Mouse (Mus musculus): ENCODE measurements at regions not wholly inside any gene's neighbourhood (a gene's known extent, or its start where the extent isn't known, plus 50 kb on each side); places are given as distances from the start of the nearest gene placed in this dataset.

GRCm38 (mm10) chr16:93003830-93004229 lies 177.9 kb upstream of the Runx1 start:
- ATAC-seq, result no peak

DNA sequence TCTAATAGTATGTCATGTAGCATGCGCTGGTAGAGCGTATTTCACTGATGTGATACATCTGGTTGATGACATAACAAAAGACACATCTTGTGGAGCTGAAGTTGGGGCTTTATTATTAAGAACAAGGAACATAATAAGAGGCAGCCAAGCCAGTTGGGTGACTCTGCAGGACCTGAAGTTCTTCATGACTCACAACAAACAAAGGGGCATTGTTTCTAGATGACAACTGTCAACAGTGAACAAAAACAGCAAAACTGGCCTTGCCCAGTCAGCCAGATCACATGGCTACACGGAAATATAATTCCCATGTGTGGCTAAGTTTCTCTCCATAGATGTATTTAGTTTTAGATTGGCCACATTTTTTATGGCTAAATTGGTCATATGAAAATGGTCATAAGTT lies 172.7 kb upstream of the Runx1 start:
- ATAC-seq, result no peak

DNA sequence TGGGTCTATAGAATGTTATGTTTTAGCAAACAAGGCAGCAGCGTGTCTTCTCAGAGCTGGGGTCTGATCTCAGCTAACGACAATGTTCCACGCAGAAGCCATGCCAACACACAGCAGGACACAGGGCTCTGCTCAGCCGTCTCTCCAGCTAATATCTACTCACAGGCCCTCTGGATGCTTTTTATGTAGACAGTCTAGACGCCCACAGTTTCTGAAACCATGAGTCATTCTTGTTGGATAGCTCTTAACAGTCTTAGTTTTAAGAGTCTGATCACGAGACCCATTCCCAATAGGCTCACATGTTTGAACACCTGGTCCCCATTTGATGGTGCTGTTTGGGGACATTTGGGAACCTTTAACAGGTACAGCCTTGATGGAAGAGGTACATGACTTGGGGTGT lies 171.7 kb upstream of the Runx1 start:
- ATAC-seq, result no peak

DNA sequence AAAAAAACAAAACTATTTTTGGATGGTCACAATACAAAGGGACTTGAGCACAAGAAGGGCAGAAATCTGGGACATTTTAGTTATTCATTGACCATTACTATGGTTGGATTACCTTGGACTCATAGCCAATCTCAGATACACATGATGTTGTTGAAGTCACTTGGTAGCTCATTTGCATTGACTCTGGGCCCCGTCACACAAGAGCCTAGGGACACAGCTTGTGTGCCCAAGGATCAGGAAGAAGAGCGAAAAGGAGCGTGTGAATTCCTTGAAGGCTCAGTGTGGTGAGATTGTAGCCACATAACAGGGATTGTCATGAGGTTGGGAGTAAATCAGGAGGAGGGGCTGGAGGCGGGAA lies 170.0 kb upstream of the Runx1 start:
- no peak for ATAC-seq

DNA sequence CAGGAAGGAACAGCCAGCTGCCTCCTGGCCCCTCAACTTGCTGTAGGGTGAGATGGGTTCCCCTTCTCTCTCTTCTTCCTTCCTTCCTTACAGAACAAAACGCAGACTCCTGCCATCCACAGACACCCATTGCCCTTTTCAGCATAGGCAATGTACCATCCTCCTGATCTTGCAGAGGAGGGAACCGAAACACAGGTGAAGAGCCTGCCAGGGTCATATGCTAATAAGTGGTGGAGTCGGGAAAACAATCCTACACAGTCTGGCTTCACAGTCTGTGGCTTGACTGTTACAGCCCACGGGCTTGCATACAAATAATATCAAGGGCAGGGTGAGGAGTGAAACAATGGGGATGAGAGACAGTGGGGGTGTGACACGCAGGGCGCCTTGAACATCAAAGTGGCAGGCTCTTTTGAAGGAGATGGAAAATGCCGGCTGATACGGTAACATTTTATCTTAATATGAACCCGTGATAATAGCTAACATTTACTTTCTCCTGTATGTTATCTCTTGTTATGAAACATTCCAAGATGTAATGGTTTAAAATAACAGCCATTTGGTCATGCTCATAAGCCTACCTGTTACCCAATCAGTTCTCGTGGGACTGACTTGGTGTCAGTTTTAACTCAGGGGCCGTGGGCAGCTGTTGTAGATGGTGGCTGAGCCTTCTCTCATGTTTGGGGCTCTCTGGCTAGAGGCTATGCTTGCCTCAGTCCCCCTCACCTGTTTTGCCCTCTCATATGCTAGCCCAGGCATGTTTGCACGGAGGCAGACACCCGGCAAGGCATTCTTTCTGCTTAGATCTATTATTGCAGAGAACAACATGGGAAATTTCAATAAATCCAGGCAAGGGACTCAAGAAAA lies 169.4 kb upstream of the Runx1 start:
- peak; percentile 61 for ATAC-seq

DNA sequence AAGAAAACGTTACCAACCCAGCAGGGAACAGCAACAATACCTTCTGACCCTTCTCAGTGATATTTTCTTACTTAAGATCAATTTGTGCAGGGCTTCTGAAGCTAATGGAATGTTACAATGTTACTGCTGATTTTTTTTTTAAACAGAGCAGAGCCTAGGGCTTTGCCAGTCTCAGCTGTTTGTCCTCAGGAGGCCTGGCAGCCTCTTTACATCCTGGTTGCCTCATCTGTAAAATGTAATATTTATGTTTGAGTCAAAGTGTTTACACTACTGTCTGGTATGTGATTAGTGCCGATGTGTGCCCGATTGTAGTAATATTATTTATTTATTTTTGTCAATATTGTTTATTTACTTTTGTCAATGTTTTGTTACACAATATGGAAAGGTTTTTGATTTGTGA lies 166.9 kb upstream of the Runx1 start:
- ATAC-seq, result no peak

GRCm38 (mm10) chr16:92991405-92991804 lies 165.5 kb upstream of the Runx1 start:
- no peak for ATAC-seq

DNA sequence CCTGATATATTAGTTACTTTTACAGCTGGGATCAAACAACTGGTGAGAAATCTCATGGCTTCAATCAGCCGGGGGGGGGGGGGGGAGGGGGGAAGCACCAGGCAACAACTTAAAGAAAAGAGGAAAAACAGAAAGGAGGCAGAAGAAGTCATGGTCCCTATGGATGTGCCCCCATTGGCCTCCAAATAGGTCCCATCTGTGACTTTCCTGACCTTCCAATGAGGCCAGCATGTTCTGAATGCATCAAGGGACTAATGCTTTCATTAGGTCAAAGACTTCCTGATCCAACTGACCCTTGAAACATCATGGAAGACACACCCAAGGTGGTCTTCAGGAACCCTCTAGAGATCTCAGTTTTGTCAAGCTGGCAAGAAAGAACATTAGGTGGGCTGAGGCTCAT lies 162.5 kb upstream of the Runx1 start:
- no peak for ATAC-seq

DNA sequence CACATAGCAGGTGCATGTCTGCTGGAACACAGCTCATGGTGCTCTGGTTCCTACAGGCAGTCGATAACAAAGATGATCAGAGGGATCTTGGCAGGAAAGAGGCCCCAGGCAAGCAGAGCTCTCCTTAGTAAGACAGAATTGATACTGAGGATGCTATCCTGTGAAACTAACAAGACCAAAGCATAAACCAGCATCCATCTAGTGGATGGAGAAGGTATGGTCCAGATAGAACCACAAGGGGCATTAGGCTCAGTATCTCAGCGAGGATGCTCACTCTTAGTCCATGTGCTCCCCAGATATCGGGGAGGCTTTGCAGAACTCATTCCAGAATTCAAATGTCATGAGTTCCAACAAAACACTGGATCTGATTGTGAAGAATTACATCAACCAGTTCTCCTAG lies 162.1 kb upstream of the Runx1 start:
- no peak for ATAC-seq

DNA sequence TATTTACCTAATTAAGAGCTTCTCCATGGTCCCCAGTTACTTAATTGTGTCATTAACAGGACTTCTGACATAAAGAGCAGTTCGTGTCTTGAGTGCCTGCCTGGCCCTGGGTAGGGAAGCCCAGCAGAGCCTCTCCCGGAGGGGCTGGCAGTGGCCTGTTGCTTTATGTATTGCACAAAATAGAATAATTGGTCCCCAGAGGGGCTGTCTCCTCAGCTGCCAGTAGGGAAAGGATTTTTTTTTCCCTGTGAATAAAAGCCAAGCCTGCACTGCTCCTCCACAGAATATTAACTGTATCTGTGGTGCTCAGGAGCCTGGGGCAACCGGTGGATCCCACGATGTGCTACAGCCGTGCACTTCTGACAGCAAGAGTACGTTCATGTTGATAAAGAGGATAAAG lies 159.8 kb upstream of the Runx1 start:
- ATAC-seq, result no peak

- no peak for ATAC-seq
These were observed 157.0 kb upstream of the Runx1 start for GRCm38 (mm10) chr16:92982934-92983333.

DNA sequence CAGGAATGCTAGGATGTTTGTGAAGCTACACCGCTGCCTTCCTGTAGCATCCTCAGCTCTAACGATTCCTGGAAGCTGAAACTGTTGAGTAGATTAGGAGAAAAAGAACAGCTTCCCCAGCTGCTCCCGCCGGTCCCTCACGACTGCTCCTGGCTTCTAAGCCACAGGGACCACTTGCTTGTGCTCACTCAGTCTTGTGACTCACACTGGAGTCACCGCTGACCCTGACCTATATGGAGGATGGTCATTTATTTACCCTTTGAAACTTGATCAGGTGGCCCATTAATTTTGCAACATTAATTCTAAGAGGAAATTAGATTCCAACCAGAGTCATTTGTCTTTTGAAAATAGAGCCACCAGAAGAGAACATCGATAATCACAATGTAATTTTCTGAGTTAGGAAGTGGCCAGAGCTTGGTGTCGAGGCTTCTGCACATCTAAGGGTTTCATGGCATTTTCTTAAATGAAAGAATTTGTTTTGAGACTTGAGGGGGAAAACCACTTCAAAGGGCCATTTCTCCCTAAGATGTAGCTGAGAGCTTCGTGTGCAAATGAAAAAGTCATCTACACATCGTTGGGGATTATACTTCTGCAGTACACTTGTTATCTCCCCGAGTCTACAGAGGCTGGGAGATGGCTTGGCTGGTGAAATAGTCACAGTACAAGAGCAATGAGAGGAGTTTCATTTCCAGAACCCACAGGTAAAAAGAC lies 153.8 kb upstream of the Runx1 start:
- no peak for ATAC-seq

DNA sequence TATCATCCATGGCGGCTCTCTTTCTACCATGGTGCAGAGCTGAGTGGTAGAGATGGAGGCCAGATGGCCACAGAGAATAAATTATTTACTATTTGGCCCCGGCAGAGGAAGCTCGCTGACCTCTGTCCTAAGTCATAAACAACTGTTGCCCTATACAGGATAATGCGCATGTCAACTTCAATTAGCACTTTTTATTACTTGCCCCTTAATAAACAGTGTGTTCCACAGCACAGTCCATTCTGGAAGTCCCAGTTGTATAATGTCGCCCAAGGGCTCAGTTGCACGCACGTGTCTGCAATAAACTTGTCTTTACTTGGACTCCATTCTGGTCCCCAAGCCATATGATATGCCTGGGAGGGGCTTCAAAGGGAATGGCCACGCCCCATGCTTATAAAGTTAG lies 150.1 kb upstream of the Runx1 start:
- no peak for ATAC-seq

- ATAC-seq, result no peak
These were observed 149.1 kb upstream of the Runx1 start for GRCm38 (mm10) chr16:92975090-92975489.

DNA sequence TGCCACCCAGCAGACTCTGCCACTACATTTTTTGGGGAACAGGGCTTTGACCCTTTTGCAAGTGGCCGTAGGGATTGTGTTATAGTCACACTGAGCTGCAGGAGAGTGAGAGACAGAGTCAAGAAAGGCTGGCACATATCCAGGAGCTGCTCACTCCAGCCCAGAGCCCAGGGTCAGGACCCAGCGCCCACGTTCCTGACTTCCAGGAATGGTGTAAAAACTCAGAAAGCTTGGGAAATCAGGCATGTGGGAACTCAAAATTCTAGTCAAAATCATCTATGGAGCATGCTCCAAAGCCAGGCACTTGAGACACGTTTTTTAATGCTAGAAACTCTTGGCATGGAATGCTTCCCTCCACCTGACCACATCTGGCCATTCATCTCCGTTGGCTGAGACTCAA lies 146.7 kb upstream of the Runx1 start:
- no peak for ATAC-seq

- ATAC-seq, result no peak
These were observed 146.0 kb upstream of the Runx1 start for GRCm38 (mm10) chr16:92971956-92972355.

DNA sequence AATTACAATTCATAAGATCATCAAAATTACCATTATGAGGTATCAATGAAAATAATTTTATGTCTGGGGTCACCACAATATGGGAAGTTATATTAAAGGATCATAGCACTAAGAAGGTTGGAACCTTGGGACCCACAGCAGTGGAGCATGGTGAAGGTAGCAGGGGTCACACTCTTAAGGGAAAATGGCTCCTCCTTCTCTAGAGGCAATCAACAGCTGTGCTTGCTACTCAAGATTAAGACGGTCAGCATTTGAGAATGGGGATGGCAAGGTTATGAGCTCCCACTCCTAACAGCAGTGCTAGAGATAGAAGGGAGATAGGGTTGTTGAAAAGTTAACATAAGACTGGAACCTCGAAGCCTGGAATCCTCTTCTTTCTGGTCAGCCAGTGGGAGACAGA lies 144.6 kb upstream of the Runx1 start:
- ATAC-seq, result no peak

- no peak for ATAC-seq
These were observed 143.1 kb upstream of the Runx1 start for GRCm38 (mm10) chr16:92969036-92969435.

- no peak for ATAC-seq
These were observed 140.3 kb upstream of the Runx1 start for GRCm38 (mm10) chr16:92966069-92966866.

- ATAC-seq, result no peak
These were observed 139.7 kb upstream of the Runx1 start for GRCm38 (mm10) chr16:92965651-92966050.

- no peak for ATAC-seq
These were observed 137.6 kb upstream of the Runx1 start for GRCm38 (mm10) chr16:92963582-92963981.

DNA sequence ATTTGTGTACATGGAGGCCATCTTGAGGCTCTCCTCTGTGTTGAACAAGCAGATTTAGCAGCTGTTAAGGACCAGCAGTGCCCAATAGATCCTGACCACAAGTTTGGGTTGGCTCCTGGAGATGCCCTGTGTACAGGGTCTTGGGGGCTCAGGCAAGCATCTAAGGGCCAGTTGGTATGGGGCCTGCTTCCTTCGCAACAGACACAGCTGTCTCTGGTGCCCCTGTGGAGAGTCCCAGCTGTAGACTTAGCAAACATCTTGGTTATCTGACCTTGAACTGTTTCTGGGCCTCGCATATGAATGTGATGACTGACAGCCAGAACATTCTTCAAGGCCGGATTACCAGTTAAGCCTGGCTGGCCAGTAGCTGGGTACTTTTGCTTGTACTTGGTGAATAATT lies 135.4 kb upstream of the Runx1 start:
- no peak for ATAC-seq

GRCm38 (mm10) chr16:92960740-92961139 lies 134.8 kb upstream of the Runx1 start:
- ATAC-seq, result no peak

DNA sequence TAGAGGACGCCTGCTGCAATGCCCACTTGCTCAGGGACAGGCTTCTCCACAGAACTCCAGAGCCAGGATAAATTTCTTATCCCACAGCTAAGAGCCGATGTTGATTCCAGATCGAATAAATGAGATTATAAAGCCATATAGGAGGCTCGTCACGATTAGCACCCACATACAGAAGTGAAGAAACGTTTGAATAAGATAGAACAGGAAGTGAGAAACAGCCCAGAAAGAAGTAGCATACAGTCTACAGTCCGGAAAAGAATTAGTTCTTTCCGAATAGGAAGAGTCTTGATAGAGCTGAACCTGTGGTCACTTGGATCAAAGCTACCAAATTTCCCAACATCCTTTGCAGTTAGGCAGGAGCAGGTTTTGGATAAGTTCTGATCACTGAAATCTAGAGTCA lies 133.0 kb upstream of the Runx1 start:
- ATAC-seq, result no peak

Data from CD4-positive, CD25-positive, alpha-beta regulatory T cell, adult 4 months (primary cell).